10 mouse cellular contexts compared by ENCODE assay signal in the genomic region with DNA sequence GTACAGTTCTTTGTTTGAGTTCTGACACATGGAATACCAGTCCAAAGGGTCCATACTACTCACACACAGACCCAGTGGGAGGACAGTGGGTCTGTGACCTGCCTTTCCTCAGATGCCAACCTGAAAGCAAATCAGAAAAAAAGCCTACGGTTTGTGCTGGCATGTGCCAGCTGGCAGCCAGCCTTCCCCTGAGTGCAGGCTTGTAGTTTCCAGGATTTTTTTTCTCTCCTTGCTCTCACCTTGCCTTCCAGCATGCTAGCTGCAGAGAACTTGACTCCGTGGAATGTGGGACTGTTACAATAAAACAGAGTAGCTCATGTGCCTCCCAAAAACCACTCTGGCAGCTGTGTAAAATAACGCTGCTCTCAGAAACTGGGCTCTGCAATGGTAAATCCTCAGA.
DNase-seq lines count a peak whose midpoint lies in the region; ATAC-seq and TF ChIP-seq lines count a peak whose summit lies in the region.
"Had no signal": no experiment of that assay in that cellular context is flagged by ENCODE, and none has a peak within 500 bp of the region (broad histone marks: within the 10 kb centered on the region; RNA-seq: fewer than 3 reads in every experiment).

No protein-coding gene starts in this region.

- no peaks in the 10 kb centered on the region for H3K9me3 ChIP-seq in forebrain, postnatal 0 days (ENCODE audit: low read length)
- no peaks in the 10 kb centered on the region for H3K9me3 ChIP-seq in forebrain, embryonic 11.5 days (ENCODE audit: control insufficient read depth, low read length)
- H3K9me3 ChIP-seq in heart, embryonic 16.5 days (replicated peaks; ENCODE audit: control insufficient read depth, low read length), result no peaks in the 10 kb centered on the region
- H3K9me3 ChIP-seq: lung, embryonic 15.5 days had no signal

- no peak overlapping the region for H3K4me2 ChIP-seq in forebrain, postnatal 0 days (ENCODE audit: low read depth)
- no peak overlapping the region for H3K4me2 ChIP-seq in forebrain, embryonic 11.5 days (ENCODE audit: low read depth, low read length, severe bottlenecking)
- H3K4me2 ChIP-seq in heart, embryonic 16.5 days (ENCODE audit: low read depth, low read length), result peak overlapping the region; percentile 29
- H3K4me2 ChIP-seq: lung, embryonic 15.5 days had no signal

- DNase-seq in forebrain, postnatal 0 days, result peak; percentile 20
- no peak for DNase-seq in forebrain, embryonic 11.5 days (ENCODE audit: low spot score)
- DNase-seq in brain, adult 2 months (ENCODE audit: low read depth, low spot score), result peak; percentile 35
- peak; percentile 54 to 75 for DNase-seq in kidney, postnatal 25 days
- DNase-seq in urinary bladder, postnatal 36 days (ENCODE audit: low spot score in 2 of 2), result no peak
- DNase-seq in spleen, adult 12 weeks (ENCODE audit: low spot score), result no peak
- no peak for DNase-seq in spleen, postnatal 10 days (ENCODE audit: low spot score in 2 of 2)

- H3K27ac ChIP-seq in forebrain, postnatal 0 days (ENCODE audit: low read depth, low read length), result no peak overlapping the region
- H3K27ac ChIP-seq in forebrain, embryonic 11.5 days (ENCODE audit: low read depth, low read length), result no peak overlapping the region
- peak overlapping the region; percentile 67 for H3K27ac ChIP-seq in heart, embryonic 16.5 days (ENCODE audit: low read length)
- H3K27ac ChIP-seq: lung, embryonic 15.5 days had no signal

- no peaks in the 10 kb centered on the region for H3K36me3 ChIP-seq in forebrain, postnatal 0 days (ENCODE audit: insufficient read depth)
- no peaks in the 10 kb centered on the region for H3K36me3 ChIP-seq in forebrain, embryonic 11.5 days (ENCODE audit: control insufficient read depth, insufficient read depth, low read length)
- H3K36me3 ChIP-seq in heart, embryonic 16.5 days (ENCODE audit: control insufficient read depth, insufficient read depth), result no peaks in the 10 kb centered on the region
- H3K36me3 ChIP-seq: lung, embryonic 15.5 days had no signal

- no peaks in the 10 kb centered on the region for H3K27me3 ChIP-seq in forebrain, postnatal 0 days (ENCODE audit: insufficient read depth, low read length)
- H3K27me3 ChIP-seq in forebrain, embryonic 11.5 days (ENCODE audit: control insufficient read depth, insufficient read depth, low read length), result no peaks in the 10 kb centered on the region
- no peaks in the 10 kb centered on the region for H3K27me3 ChIP-seq in heart, embryonic 16.5 days (ENCODE audit: control insufficient read depth, insufficient read depth, low read length)
- H3K27me3 ChIP-seq: CH12.LX; lung, embryonic 15.5 days had no signal

- no peak for ATAC-seq in forebrain, postnatal 0 days
- no peak for ATAC-seq in forebrain, embryonic 11.5 days (replicated peaks; ENCODE audit: low FRiP score)
- ATAC-seq in heart, embryonic 16.5 days (replicated peaks; ENCODE audit: extremely low read depth, insufficient read depth, low FRiP score), result peak; percentile 72

- no peak overlapping the region for H3K4me3 ChIP-seq in forebrain, postnatal 0 days (ENCODE audit: low read depth, low read length)
- H3K4me3 ChIP-seq in forebrain, embryonic 11.5 days (ENCODE audit: low read depth, low read length), result no peak overlapping the region
- H3K4me3 ChIP-seq in heart, embryonic 16.5 days (ENCODE audit: low read length), result no peak overlapping the region
- H3K4me3 ChIP-seq: lung, embryonic 15.5 days had no signal

- no peak for TF ChIP-seq CTCF in forebrain, postnatal 0 days (IDR thresholded peaks at IDR 0.05; ENCODE audit: low read depth)

- 17% methylated on average over 3 of the region's 3 CpGs for WGBS in forebrain, postnatal 0 days
- WGBS in forebrain, embryonic 11.5 days, result 75% methylated on average over 3 of the region's 3 CpGs
- 16% methylated on average over 3 of the region's 3 CpGs for WGBS in heart, embryonic 16.5 days

- 0 out of 2 replicates have a peak, but pooled peaks cover 3% of the 10 kb centered on the region for H3K4me1 ChIP-seq in forebrain, postnatal 0 days (ENCODE audit: insufficient read depth)
- no peaks in the 10 kb centered on the region for H3K4me1 ChIP-seq in forebrain, embryonic 11.5 days (replicated peaks; ENCODE audit: control insufficient read depth, insufficient read depth, low read length)
- H3K4me1 ChIP-seq in heart, embryonic 16.5 days (ENCODE audit: control insufficient read depth, insufficient read depth, low read length), result peaks cover 9% of the 10 kb centered on the region
- H3K4me1 ChIP-seq: lung, embryonic 15.5 days had no signal

- H3K9ac ChIP-seq in forebrain, postnatal 0 days, result no peak overlapping the region
- no peak overlapping the region for H3K9ac ChIP-seq in forebrain, embryonic 11.5 days (ENCODE audit: low read length)
- H3K9ac ChIP-seq in heart, embryonic 16.5 days (ENCODE audit: low read length), result no peak overlapping the region
- H3K9ac ChIP-seq: lung, embryonic 15.5 days had no signal

Comparison
In these comparisons a context has a peak if more than half of its experiments do, and no peak if none do; other contexts are left out.
1. DNase-seq: peak in forebrain, postnatal 0 days (single experiment), brain, adult 2 months (single experiment) and kidney, postnatal 25 days (2 of 2); none in forebrain, embryonic 11.5 days (single experiment), urinary bladder, postnatal 36 days (0 of 2), spleen, adult 12 weeks (single experiment) and spleen, postnatal 10 days (0 of 2).